Mouse (Mus musculus): Measurements from ENCODE around the gene Gm15517. TPM values are rescaled to one million over a fixed set of nuclear protein-coding genes. Genes with fewer than 3 reads are reported as not detected.
"Not testable (repeated sequence)": the region's sequence is repeated elsewhere in the genome, so short reads cannot be mapped to it uniquely, and the experiment has no call there.

The Gm15517 gene
- total and polyA plus RNA-seq, 2 experiments, result not detected

DNA sequence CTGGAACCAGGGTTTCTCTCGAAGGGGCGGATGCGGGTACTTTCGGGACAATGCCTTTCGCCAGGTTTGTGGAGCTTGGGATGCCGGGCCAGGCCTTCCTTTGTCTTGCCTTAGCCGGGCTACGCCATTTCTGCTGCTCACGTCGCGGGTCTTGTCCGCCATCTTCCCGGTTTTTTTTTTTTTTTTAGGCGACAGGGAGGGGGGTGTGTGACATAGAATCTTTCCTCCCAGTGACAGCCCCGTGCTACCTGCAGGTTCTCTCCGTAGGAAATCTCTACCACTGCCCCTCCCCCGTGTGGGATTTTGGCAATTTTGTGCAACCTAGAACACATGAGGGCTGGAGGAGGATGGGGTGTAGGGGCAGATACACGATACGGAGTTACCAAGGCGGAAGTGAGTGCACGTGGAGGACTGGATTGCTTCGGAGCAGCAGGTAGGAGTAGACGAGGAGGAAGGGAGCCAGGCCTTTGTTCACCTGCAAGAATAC is 14.2 kb upstream of the Gm15517 start:
- WGBS, result under 1% methylated on average over 23 of the region's 23 CpGs
- TF ChIP-seq CTCF (IDR thresholded peaks at IDR 0.05; ENCODE audit: low read depth, low read length), result no peak
- TF ChIP-seq POLR2A (IDR thresholded peaks at IDR 0.05; ENCODE audit: extremely low read depth, insufficient read depth, low read length), result no peak
- no peaks in the 10 kb centered on the region for H3K27me3 ChIP-seq (ENCODE audit: control insufficient read depth, insufficient read depth, low read length)
- H3K4me3 ChIP-seq (ENCODE audit: insufficient read depth, low read depth, low read length), result peak overlapping the region; percentile 98
- peaks cover 5% of the 10 kb centered on the region for H3K4me1 ChIP-seq (ENCODE audit: control insufficient read depth, insufficient read depth, low read length)
- peak; percentile 17 for DNase-seq (ENCODE audit: extremely low read depth, low read depth, low spot score)
- H3K36me3 ChIP-seq (ENCODE audit: control insufficient read depth, insufficient read depth, low read length), result peaks cover 6% of the 10 kb centered on the region
- peak overlapping the region; percentile 33 for H3K27ac ChIP-seq (replicated peaks; ENCODE audit: insufficient read depth, low read depth, low read length)
- peak overlapping the region; percentile 76 for H3K9ac ChIP-seq (ENCODE audit: low read depth, low read length)
- no peaks in the 10 kb centered on the region for H3K79me2 ChIP-seq (ENCODE audit: control insufficient read depth, insufficient read depth, low read length)

DNA sequence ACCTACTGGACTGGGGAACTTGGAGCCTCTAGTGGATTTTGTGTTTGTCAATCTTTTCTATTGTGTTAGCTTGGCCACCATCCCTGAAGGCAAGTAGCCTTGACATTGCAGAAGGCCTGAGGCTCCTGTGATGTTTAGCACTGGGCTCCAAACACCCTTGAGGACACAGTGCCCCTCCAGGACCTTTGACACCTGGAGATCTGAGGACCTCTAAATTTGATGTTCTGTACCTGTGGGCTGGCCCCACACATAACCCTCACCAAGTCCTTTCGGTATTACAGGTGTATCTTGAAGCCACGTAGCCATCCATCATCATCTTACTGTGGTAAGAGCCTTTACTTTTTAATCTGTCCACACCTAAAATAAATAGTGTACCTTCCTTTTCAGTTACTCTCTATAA is 13.3 kb upstream of the Gm15517 start:
- DNase-seq (ENCODE audit: extremely low read depth, low read depth, low spot score), result no peak
- Histone ChIP-seq H3K36me3 (ENCODE audit: control insufficient read depth, insufficient read depth, low read length) (peaks cover 8% of the 10 kb centered on the region), H3K4me1 (ENCODE audit: control insufficient read depth, insufficient read depth, low read length) (peaks cover 5% of the 10 kb centered on the region), H3K27me3 (ENCODE audit: control insufficient read depth, insufficient read depth, low read length) (no peaks in the 10 kb centered on the region), H3K4me3 (ENCODE audit: insufficient read depth, low read depth, low read length) (no peak overlapping the region), H3K79me2 (ENCODE audit: control insufficient read depth, insufficient read depth, low read length) (no peaks in the 10 kb centered on the region), H3K9ac (ENCODE audit: low read depth, low read length) (no peak overlapping the region), H3K27ac (replicated peaks; ENCODE audit: insufficient read depth, low read depth, low read length) (no peak overlapping the region)
- no peak for TF ChIP-seq CTCF (IDR thresholded peaks at IDR 0.05; ENCODE audit: low read depth, low read length)
- no peak for TF ChIP-seq POLR2A (IDR thresholded peaks at IDR 0.05; ENCODE audit: extremely low read depth, insufficient read depth, low read length)
- 95% methylated on average over 2 of the region's 2 CpGs for WGBS

GRCm38 (mm10) chr7:44249248-44249647 is 12.0 kb upstream of the Gm15517 start:
- H3K36me3 ChIP-seq (ENCODE audit: control insufficient read depth, insufficient read depth, low read length), result peaks cover 8% of the 10 kb centered on the region

GRCm38 (mm10) chr7:44250732-44251275 is 10.4 kb upstream of the Gm15517 start:
- not testable (repeated sequence) for H3K9ac ChIP-seq (ENCODE audit: low read depth, low read length); H3K79me2 ChIP-seq (ENCODE audit: control insufficient read depth, insufficient read depth, low read length); H3K27ac ChIP-seq (replicated peaks; ENCODE audit: insufficient read depth, low read depth, low read length); H3K36me3 ChIP-seq (ENCODE audit: control insufficient read depth, insufficient read depth, low read length); DNase-seq (ENCODE audit: extremely low read depth, low read depth, low spot score); H3K4me3 ChIP-seq (ENCODE audit: insufficient read depth, low read depth, low read length); H3K4me1 ChIP-seq (ENCODE audit: control insufficient read depth, insufficient read depth, low read length); H3K27me3 ChIP-seq (ENCODE audit: control insufficient read depth, insufficient read depth, low read length)
- WGBS, result 93% methylated on average over 17 of the region's 17 CpGs

More at GRCm38 (mm10) chr7:44249248-44249647, 12.0 kb upstream of the Gm15517 start:
- Histone ChIP-seq H3K9ac (ENCODE audit: low read depth, low read length) (no peak overlapping the region), H3K79me2 (ENCODE audit: control insufficient read depth, insufficient read depth, low read length) (no peaks in the 10 kb centered on the region), H3K4me1 (ENCODE audit: control insufficient read depth, insufficient read depth, low read length) (peaks cover 5% of the 10 kb centered on the region), H3K27me3 (ENCODE audit: control insufficient read depth, insufficient read depth, low read length) (no peaks in the 10 kb centered on the region), H3K27ac (replicated peaks; ENCODE audit: insufficient read depth, low read depth, low read length) (no peak overlapping the region), H3K4me3 (ENCODE audit: insufficient read depth, low read depth, low read length) (no peak overlapping the region)
- TF ChIP-seq CTCF (IDR thresholded peaks at IDR 0.05; ENCODE audit: low read depth, low read length) (no peak), POLR2A (IDR thresholded peaks at IDR 0.05; ENCODE audit: extremely low read depth, insufficient read depth, low read length) (no peak)
- WGBS, result 97% methylated on average over 4 of the region's 4 CpGs
- no peak for DNase-seq (ENCODE audit: extremely low read depth, low read depth, low spot score)

- H3K79me2 ChIP-seq (ENCODE audit: control insufficient read depth, insufficient read depth, low read length), result no peaks in the 10 kb centered on the region
- H3K9ac ChIP-seq (ENCODE audit: low read depth, low read length), result no peak overlapping the region
- DNase-seq (ENCODE audit: extremely low read depth, low read depth, low spot score), result no peak
- no peaks in the 10 kb centered on the region for H3K27me3 ChIP-seq (ENCODE audit: control insufficient read depth, insufficient read depth, low read length)
- H3K27ac ChIP-seq (replicated peaks; ENCODE audit: insufficient read depth, low read depth, low read length), result no peak overlapping the region
- WGBS, result 79% methylated on average over 15 of the region's 15 CpGs
- H3K4me1 ChIP-seq (ENCODE audit: control insufficient read depth, insufficient read depth, low read length), result no peaks in the 10 kb centered on the region
- TF ChIP-seq POLR2A (IDR thresholded peaks at IDR 0.05; ENCODE audit: extremely low read depth, insufficient read depth, low read length) (no peak), CTCF (IDR thresholded peaks at IDR 0.05; ENCODE audit: low read depth, low read length) (no peak)
- H3K36me3 ChIP-seq (ENCODE audit: control insufficient read depth, insufficient read depth, low read length), result peaks cover 8% of the 10 kb centered on the region
- H3K4me3 ChIP-seq (ENCODE audit: insufficient read depth, low read depth, low read length), result no peak overlapping the region
Measured at GRCm38 (mm10) chr7:44253023-44253616, 8.1 kb upstream of the Gm15517 start.

DNA sequence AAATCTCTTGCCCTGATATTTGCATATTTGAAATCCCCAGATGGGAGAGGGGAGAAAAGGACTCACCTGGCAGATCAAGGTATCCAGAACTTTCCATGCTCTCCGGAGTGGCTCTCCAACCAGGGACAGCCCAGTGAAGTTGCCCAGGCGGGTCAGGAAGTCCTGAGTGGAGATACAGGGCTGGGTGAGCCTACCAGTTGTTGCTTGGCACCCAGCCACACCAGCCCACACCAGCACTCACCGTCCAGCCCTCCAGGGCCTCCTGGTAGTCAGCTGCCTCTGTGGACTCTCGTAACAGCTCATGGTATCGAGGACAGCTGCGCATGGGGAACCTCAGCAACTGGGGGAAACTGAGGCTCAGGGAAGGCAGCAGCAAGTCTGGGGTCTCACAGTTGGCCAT is 6.3 kb upstream of the Gm15517 start:
- H3K4me3 ChIP-seq (ENCODE audit: insufficient read depth, low read depth, low read length), result no peak overlapping the region
- no peak overlapping the region for H3K9ac ChIP-seq (ENCODE audit: low read depth, low read length)
- no peak for DNase-seq (ENCODE audit: extremely low read depth, low read depth, low spot score)
- H3K27me3 ChIP-seq (ENCODE audit: control insufficient read depth, insufficient read depth, low read length), result no peaks in the 10 kb centered on the region
- peaks cover 2% of the 10 kb centered on the region; the same call in 1 of the 2 replicates for H3K36me3 ChIP-seq (ENCODE audit: control insufficient read depth, insufficient read depth, low read length)
- no peaks in the 10 kb centered on the region for H3K4me1 ChIP-seq (ENCODE audit: control insufficient read depth, insufficient read depth, low read length)
- no peaks in the 10 kb centered on the region for H3K79me2 ChIP-seq (ENCODE audit: control insufficient read depth, insufficient read depth, low read length)
- WGBS, result 77% methylated on average over 6 of the region's 6 CpGs
- no peak overlapping the region for H3K27ac ChIP-seq (replicated peaks; ENCODE audit: insufficient read depth, low read depth, low read length)
- TF ChIP-seq POLR2A (IDR thresholded peaks at IDR 0.05; ENCODE audit: extremely low read depth, insufficient read depth, low read length), result no peak
- no peak for TF ChIP-seq CTCF (IDR thresholded peaks at IDR 0.05; ENCODE audit: low read depth, low read length)
